Mouse (Mus musculus) cerebellum, adult 8-10 months (tissue): Measurements from ENCODE around the gene Map2k7.
"Not testable (repeated sequence)": the region's sequence is repeated elsewhere in the genome, so short reads cannot be mapped to it uniquely, and the experiment has no call there.

Source experiments
- DNase-seq: peaks from one replicate; pipeline ENCODE4 v3.0.0; 2022

Gene Map2k7

DNA sequence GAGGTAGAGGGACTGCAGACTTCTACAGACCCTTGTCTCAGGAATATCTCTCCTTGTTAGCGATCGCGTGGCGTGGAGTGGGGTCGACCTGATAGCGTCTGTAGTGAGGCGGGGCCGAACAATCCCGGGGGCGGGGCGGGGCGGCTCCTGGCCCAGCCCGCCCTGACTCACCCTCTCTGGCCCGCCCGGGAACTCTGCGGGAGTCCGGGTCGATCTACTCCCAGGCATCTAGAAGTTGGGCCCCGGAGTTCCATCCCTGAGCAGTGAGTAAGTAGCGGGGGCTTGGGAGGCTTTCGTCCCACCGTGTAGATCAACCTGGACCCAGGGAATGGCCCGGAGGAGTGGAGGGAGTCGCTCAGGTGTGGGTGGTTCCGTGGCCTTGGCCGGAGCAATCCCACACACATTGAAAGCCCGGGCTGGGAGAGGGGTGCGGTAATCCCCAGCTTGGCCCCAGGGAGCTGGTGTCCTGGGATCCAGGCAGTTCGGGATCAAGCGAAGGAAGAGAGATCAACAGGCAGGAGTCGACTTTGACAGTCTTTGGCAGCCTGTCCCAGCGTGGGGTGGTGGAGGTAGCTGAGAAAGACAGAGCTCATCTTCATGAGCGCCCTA is 11.7 kb upstream of the Map2k7 start, which contains the start of gene Lrrc8e:
Gene Lrrc8e (plus strand): TSS at position 89 of the 609 bp plus-strand sequence.
- DNase-seq, result no peak

DNA sequence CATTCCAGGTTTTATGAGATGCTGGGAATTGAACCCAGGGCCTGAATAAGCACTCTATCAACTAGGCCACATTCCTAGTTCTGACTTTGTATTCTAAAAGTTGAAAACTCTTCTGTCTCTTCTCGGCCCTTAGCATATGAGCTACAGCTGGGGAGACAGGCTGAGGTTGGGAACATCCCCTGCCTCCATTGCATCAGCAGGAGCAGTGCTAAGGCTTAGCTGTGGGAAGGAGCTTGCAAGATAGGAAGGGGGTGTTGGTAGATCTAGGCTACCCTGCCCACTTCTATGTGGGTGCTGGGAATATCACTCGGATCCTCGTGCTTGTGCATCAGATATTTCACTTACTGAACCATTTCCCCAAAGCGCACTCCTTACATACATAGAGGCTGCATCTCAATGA is 10.6 kb upstream of the Map2k7 start:
- no peak for DNase-seq

DNA sequence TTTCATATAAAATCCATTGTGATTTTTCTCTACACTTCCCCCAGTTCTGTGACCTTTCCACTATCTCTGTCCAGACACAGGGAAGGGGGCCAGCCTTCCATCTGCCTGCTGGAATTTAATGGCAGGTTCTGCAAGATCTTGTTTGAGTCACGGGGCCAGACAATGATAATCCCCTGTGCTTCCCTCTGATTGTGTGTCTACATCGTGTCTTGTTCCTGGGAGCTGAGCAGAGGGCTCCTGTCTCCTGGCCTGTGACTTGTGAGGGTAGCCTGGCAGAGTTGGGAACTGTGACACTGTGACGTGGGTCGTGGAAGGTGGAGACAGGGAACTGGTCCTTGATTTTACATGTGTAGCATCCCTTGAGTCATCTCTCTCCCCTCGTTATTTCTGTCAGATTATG is 8.8 kb upstream of the Map2k7 start:
- no peak for DNase-seq

DNA sequence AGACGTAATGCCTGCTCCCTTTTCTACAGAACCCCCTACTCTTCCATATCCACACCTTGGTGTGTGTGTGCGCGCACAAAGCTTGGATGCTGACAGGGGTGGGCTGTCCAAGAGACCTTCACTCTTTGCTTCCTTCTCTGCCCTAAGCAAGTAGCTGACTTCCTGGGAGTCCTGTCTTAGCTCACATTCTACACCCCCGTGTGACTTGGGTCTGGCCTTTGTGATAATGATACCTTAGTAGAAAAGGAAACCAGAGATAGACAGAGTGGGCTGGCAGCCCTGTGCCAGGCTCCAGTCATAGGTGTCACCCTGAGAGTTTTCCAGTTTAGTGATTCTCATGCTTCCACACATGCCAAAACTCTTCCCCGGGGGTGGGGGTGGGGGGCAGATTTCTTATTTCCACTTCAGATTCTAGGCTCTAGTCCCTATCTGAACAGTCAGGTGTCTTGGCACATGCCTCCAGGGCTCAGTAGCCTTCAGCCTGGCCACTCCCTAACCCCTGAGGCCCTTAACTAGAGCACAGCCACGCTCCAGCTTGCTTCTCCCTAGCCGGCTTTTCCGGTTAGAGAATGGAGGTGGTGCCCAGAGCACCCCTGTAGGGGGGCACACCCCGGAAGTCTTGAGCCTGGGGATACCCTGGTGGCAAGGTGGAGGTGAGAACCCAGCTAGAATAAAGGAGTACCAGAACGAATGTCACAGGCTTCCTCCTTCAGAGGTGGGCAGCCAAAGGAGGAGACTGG is 7.8 kb upstream of the Map2k7 start:
- DNase-seq, result no peak

DNA sequence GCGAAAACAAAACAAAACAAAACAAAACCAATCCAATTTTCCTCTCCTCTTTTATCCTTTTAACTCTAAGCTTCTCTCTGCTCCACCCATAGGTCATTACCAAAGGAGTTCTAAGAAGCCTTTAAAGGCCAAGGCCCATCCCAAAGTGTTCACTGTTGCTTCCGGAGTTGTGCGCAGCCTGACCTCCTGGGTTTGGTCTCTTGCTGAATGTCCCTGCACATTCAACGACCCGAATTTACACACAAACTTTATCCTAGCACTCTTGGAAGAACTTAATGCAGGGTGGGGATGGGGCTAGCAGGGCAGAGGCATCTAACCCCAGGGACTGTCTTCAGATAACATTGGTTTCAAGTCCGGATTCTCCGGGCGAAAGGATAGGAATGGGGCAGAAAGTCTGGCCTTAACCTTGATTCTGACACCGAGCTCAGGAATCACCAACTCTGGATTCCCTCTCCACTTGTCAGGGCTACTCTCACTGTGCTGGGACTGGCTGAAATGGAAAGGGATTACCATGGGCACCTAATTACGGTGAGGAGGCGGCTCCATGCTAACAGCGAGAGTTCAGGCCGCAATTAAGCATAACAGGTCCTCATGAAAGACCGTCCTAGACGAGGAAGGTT is 616 bp upstream of the Map2k7 start:
- DNase-seq, result no peak

DNA sequence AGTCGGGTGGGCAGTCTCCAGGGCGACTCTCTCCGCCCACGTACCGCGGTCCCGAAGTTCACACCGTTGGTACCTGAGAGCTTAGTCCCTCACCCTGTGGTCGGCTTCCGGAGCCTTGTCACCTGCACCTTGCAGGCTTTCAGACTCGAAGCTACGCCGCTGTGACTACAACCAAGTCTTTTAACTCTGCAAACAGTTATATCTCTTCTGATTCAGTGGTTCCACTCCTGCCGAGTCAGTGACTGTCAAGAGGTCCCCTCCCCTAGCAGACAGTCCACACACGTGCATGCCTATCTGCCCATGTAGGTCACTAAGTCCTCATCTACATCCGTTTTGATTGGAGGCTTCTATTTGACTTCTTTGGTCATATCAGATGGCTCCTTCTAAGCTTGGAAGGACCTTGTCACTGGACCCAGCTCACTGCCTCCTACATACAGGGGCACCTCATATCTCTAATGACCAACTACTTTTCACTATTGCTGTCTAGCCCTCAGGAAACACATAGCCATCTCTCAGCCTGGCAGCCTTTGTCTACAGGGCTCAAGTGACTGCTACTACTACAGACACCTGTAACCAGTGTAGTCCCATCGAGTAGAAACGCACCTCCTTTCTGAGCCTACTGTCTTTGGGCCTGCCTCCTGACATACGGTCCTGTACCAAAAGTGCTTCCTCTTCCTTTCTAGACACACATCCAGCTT is 802 bp downstream of the Map2k7 start:
- peak; percentile 19 for DNase-seq

DNA sequence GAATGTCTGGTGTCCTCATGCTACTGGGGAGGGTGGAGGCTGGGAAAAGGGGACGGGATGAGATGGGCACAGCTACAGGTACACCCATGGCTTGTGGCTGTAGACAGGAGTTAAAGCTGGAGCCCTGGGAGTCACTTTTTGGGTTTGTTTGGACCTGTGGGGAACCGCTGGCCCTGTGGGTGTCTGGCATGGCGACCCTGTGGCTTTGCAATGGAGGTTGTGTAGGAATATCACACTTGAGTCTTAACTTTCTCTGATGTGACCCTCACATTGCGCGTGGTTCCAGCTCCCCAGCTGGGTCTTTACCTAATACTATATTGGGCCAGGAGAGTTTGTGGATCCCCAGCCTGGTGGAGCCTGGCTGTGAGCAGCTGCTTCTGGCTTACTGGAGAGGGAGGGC is 6.5 kb downstream of the Map2k7 start:
- DNase-seq, result no peak

DNA sequence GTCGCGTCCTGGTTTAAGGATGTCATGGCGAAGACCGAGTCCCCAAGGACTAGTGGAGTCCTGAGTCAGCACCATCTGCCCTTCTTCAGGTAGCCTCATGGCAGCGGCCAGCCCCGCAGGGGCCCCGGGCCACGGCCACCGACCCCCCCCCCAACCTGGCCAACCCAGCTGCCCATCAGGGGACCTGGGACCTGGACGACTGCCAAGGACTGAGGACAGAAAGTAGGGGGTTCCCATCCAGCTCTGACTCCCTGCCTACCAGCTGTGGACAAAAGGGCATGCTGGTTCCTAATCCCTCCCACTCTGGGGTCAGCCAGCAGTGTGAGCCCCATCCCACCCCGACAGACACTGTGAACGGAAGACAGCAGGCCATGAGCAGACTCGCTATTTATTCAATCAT is 7.2 kb downstream of the Map2k7 start:
- no peak for DNase-seq

DNA sequence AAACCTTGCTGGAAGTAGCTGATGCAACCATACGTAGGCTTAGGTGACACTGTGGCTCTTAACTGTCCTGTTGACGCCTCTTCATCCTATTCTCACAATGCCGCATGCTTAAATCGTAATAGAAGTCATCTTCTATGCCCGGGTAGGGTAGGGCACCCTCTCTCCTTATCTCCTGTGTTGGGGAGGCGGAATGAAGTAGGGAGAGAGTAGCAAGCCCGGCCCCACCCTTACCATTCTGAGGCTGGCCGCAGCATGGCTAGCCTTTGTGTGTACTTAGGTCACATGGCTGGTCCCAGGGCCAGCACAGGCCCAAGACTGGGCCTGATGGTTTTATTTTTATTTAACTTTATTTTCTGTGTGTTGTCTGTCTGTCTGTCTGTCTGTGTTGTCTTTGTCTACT is 8.7 kb downstream of the Map2k7 start:
- no peak for DNase-seq

DNA sequence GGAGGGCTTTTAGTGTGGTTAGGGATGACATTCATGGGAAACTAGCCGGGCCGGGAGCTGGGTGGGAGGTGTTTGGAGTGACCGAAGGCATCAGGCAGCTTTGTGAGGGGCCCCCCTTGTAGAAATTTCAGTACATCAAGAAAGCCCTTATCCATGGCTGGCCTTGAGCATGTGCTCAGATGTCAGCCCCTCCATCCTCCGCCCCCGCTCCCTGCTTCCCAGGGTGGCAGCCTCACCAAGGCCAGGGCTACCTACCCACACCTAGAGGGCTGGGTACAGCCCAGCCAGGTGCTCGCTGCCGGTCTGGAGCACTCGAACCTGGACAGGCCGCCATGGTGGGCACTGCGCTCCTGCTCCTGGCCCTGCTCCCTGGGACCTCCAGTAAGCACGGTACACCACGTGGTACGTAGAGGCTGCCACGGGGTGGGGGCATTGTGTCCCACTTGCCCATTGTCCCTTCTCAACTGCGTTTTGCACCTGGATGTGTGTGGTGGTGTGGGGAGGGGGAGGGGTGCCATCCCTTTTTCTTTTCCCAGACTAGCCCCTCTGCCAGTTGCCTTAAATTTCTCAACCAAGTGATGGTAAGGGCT is 9.5 kb downstream of the Map2k7 start, which contains the start of gene Tgfbr3l:
Gene Tgfbr3l (plus strand): TSS at position 264 of the 590 bp plus-strand sequence.
- no peak for DNase-seq

DNA sequence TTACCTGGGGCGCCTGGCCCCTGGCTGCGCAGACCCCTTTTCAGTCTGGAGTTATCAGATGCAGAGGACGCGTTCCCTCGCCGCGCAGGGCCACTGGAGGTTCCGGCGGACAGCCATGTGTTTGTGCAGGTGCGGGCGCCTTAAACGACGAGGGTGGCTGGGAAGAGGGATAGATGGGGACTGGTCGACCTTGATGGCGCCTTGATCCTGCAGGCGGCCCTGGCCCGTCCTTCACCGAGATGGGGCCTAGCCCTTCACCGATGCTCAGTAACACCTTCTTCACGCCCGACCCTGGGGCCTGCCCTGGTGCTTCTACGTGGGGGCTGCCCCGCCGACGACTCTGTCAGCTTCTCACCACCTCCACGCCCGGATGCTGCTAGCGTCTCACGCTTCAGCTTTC is 10.7 kb downstream of the Map2k7 start:
- DNase-seq, result no peak

DNA sequence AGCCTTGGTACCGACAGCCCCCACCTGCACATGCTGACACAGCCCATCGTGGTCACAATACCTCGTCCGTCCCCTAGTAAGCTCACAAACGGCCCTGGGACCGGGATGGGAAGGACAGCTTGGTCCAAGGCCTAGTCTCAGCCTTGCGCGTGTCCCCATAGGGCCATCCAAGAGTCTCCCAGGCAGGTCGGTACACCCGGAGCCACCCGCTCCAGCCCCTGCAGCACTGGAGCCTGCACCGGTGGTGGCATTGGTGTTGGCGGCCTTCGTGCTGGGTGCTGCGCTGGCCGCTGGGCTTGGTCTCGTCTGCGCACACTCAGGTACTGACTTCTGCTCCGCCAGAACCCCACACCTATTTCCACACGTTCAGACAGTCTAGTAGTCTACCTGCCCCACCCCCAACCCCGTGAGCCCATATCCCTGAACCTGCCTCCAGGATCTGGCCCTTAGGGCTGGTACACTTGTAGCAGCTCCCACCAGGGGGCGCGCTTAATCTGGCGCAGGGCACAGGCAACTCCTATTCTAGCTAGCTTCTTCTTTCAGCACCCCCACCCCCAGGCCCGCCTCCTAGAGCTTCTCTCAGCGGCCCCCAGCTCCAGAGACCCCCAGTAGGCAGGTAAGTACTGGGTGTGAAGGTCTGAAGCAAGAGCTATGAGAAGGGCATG is 11.9 kb downstream of the Map2k7 start:
- peak; percentile 79 for DNase-seq

DNA sequence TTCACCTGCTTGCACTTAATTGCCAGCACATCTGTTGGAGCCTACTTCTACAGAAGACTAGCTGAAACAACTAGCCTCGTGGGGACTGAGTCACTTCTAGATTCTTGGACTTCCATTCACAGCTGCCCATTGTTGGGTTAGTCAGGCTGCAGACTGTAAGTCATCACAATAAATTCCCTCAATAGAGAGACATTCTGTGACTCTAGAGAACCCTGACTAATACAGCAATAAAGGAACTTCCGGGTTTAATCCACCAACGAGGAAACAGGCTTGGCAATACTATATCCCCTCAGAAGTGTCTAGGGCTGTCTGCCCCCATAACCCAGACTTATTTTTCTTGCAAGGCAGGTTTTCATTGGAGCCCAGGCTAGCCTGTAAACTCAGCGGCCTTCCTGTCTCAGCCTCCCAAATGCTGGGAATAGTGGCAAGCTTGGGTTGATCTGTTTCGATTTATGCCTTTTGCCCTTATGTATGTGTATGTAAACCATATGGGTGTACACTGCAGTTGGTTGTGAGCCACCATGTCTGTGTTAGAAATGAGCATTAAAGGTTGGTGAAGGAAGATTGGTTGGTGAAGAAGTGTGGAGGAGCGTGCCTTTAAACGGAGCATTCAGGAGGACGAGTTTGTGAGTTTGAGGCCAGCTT is 13.7 kb downstream of the Map2k7 start:
- DNase-seq, result no peak

DNA sequence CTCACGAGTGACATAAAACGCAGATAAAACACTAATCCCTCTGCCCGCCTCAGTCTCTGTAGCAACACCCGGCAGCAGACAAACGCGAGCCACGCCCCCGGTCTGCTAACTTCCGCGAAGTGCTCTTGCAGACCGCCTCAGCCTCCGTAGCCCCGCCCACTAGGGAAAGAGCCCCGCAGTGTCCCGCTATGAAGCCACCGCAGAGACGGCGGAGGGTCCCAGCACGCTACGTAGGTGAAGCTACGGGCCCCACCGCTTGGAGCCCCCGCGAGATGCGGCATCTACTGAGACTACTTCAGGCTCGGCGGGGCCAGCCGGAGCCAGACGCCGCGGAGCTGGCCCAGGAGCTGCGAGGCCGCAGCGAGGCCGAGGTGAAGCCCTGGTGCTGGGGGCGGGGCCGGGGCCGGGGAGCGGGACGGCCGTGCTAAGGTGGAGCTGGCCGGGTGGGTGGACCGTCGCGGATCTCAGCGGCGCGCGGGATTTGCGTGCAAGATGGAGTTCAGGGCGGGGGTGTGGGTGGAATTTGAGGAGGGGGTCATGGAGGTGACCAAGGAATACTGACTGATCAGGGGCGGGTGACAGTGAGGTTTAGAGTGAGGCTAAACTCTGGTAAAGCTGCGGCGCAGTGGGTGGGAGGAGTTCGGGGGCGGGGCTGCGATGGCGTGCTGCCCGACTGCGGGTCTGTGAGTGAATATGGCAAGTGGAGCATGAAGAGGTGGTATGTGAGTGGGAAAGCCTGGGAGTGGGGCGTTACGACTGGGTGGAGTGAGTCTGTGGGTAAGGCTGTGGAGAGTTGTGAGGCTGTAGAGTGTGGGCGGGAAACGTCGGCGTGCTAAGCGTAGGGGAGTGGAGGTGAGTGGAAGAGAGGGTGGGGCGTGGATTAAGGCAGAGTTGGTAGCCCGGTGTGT is 14.6 kb downstream of the Map2k7 start, which contains the start of gene Snapc2:
Gene Snapc2 (plus strand): TSS at position 147 of the 908 bp plus-strand sequence.
- peak; percentile 91 for DNase-seq

DNA sequence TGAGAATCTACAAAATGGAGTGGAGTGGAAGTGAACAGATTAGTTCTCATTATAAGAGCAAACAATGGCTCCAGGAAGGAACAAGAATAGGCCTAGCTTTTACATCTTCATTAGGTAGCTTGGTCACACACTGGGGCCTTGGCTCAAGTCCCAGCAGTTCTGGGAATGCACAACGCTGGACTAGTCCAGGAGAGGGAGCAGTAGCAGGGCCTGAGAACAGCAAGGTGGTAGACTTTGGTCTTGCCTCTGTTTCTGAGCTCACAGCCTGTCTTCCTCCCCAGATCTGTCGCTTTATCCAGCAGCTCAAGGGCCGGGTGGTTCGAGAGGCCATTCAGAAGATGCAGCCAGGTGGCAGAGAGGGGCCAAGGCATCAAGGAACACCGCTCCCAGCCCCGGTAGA is 15.5 kb downstream of the Map2k7 start:
- peak; percentile 75 for DNase-seq

DNA sequence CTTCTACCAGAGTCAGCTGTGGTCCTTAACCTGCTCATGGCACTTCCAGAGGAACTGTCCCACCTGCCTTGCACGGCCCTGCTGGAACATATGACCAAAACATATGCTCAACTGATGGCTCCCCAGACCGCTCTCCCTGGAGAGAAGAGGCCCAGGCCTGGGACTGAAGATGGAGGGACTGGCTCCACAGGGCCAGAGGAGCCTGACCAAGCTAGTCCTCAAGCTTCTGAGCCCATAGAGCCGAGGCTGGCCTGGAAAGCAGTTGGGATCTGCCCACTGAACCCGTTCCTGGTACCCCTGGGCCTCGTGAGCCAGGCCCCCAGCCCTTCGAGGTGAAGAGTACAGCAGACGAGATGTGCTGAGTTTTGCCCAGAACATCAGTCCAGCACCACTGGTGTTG is 16.9 kb downstream of the Map2k7 start:
- DNase-seq, result not testable (repeated sequence)

DNA sequence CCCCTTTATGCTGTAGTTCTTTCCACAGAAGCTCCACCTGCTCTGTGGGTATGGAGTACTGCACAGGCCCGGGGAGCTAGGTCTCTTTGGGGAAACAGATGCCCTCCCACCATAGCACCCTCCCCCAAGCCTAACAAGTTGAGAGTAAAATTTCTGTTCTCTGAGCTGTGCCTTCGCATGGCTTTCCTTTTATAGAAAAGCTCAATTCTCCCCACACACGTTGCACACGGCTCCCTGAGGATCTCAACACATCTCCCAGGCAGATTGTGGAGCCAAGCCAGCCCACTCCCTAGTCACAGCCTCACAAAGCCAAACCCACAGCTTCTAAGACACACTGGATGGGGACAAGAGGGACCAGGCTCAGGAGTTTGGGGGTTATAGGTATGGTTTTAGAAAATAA is 18.4 kb downstream of the Map2k7 start:
- no peak for DNase-seq

DNA sequence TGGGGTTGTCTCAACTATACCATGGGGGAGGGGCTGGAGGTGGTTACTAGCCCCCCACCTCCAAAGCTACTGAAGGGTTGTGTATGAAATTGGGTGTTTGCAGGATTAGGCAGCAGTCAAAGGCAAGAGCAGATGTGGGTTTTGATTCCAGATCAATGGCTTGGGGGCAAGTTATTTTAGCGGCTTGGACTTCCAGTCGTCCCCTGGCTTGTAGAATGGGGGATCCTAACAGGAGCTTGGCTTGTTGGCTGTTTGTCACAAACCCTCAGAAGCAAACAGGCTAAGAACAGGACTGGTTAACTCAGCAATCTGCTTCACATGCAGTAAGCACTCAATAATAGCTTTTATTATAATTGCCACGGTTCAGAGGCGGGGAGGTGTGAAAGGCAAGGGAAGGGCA is 18.8 kb downstream of the Map2k7 start:
- DNase-seq, result no peak

DNA sequence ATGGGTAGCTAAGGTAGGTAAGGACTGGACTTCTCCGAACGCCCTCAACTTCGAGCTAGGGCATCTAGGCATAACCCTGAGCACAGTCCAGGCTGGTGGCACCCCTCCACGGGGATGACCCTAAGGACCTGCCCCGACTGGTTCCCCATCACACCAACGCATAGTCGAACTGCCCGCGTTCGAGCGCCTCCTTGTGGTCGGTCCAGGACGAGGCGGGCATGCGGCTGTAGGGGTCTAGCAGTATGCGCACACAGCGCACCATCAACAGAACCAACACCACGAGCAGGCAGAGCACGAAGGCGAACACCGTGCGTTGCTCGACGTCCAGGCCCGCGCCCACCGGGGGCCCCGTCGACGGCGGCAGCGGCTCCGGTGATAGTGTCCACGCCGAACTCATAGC is 19.7 kb downstream of the Map2k7 start:
- DNase-seq, result peak; percentile 66

DNA sequence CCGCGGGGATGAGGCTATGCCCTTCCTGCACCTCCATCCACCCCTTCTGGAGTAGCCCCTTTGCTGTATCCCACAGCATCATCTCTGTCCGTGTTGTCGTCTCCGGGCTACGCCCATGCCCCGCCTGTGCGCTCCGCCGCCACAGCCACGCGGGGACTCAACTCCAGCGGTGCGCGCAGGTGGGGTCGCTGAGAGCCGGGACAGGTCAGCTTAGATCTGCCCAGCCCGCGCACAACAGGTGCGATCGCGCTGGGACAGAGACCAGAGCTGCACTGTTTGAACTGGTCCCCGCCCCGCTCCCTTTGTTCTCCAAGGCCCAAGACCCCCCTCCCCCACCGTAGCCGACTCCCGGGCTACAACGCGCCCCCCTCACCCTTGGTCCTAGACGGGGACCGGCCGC is 20.1 kb downstream of the Map2k7 start:
- DNase-seq, result no peak
